Mouse (Mus musculus): ENCODE measurements around the gene Ehd4.

DNA sequence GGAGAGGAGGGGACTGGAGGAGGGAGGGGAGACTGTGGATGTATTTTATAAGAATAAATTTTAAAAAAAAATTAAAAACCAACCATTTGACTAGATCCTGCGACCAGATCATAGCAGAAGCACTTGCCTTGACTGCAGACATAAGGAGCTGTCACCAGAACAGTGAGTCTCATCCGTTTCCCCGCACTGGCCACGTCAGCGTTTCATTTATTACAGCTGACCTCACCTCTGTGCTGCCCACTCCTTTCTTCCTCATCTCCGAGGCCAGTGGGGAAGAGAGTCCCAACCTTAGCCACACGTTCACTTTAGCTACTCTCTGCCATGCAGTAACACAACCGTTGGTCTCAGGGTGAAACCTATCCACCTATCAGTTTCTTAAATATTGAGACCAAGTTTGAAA is 58.2 kb downstream of the Ehd4 start:
- TF ChIP-seq CTCF (IDR thresholded peaks at IDR 0.05; ENCODE audit: low read depth) = no peak
- no peak for TF ChIP-seq EP300 (IDR thresholded peaks at IDR 0.05; ENCODE audit: low read depth)

Measured in heart, postnatal 0 days (tissue).